Mouse (Mus musculus) cortical plate, adult 2 months (tissue): ENCODE results near the gene Ablim1. TPM values are rescaled to one million over a fixed set of nuclear protein-coding genes. Genes with fewer than 3 reads are reported as not detected.

ENCODE experiments used
- H3K27ac ChIP-seq: fragments of 200-500 bp; 2 replicates; pipeline ENCODE4 v1.5.1; 2012; ENCODE audit warnings: low read length, control low read depth, inconsistent platforms; ENCODE audit not compliant: insufficient read depth
- H3K4me1 ChIP-seq: fragments of 200-500 bp; 2 replicates; pipeline ENCODE4 v1.6.1; 2011; ENCODE audit warnings: low read length; ENCODE audit not compliant: control insufficient read depth, insufficient read depth
- H3K4me3 ChIP-seq: fragments of 200-500 bp; 2 replicates; pipeline ENCODE4 v1.5.1; 2011; ENCODE audit warnings: mild to moderate bottlenecking, low read length, control low read depth; ENCODE audit not compliant: insufficient read depth
- CTCF ChIP-seq: fragments of 200-500 bp; IDR thresholded peaks from 2 replicates; pipeline ENCODE4 v1.5.1; 2011; ENCODE audit warnings: mild to moderate bottlenecking, control low read depth, low read length; ENCODE audit not compliant: insufficient read depth; ENCODE audit errors: extremely low read depth
- POLR2A ChIP-seq: fragments of 200-500 bp; IDR thresholded peaks from 2 replicates; pipeline ENCODE4 v1.6.1; 2011; ENCODE audit warnings: mild to moderate bottlenecking, low read length, control low read depth; ENCODE audit not compliant: insufficient read depth; ENCODE audit errors: extremely low read depth
- polyA plus RNA-seq: library from polyadenylated mRNA; depleted of rRNA; stranded (reverse); fragments of >200 nt; gene quantifications from 2 replicates; pipeline ENCODE4 v1.2.3, GENCODE M21; 2012

Gene Ablim1
- polyA plus RNA-seq, 1 experiment: 50.0 TPM

DNA sequence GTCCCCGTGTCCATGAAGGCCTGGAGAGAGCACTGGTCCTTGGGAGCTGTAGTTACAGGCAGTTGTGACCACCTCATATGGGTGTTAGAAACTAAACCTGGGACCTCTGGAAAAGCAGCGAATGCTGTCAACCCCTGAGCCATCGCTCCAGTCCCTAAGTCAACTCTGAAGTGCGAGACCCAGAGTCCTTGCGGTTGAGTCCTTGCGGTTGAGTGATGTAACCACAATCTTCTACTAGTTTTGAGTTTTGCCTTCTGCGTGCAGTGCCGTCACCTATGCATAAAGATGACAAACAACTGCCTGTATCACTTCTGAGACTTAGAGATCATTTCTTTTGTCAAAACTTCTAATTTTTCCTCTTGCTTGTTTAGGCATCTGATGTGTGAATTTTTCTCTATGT, 200.7 kb downstream of the Ablim1 start:
- Histone ChIP-seq H3K27ac (no peak overlapping the region), H3K4me3 (no peak overlapping the region), H3K4me1 (no peaks in the 10 kb centered on the region; the same call in 1 of the 2 replicates)
- TF ChIP-seq CTCF (no peak), POLR2A (no peak)

DNA sequence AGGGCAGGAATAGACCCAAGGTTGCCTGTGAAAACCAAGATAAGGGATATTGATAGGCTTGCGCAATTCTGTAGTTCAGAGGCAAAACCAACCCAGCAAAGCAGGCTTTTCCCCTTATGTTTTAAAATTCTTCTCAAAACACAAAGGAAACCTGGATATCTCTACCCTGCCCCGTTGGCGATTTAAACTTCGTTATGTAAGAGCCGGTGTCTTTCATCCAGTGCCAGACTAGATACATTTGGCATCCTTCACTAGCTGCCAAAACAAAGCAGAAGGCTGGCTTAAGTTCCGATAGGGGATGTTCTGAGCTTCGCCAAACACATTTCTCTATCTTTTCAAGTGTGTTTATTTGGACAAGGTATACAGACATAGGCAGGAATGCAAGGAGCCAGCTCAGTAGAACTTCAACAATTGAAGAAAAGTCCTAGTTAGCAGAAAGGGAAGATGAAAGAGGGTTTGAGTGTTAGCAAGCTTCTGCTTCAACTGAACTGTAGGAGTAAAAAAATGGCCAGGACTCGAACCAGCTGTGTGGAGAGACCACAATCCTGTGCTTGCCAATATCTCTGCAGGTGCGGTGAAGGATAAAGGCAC, 201.8 kb downstream of the Ablim1 start:
- H3K4me3 ChIP-seq: no peak overlapping the region
- H3K27ac ChIP-seq: peak overlapping the region; percentile 76

DNA sequence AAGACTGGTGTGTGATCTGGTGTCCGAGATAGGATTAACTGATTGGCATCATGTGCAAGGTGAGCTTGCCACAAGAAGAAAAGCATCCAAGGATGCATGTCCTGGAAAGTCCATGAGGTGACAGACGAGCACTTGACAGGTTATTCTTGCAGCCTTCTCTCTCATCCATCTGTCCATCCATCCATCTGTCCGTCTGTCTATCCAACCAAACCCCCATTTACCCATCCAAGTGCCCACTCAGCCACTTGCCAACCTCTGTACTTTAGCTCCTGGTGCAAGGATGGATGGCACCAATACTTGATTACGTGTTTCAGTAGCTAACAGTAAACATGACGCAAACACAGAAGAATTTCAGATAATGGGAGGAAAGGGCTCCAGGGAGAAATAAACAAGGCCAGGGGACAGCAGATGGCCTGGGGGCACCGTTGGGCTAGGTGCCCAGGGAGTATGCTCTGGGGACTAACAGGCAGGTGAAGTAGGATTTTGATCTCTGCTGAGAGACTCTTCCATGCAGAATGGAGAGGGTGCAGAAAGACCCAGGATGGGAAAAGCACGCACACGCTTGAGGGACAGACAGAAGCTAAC, 202.4 kb downstream of the Ablim1 start:
- H3K27ac ChIP-seq: peak overlapping the region; percentile 76; the same call in 1 of the 2 replicates
- TF ChIP-seq CTCF: no peak
- no peak for TF ChIP-seq POLR2A
- H3K4me1 ChIP-seq: peaks cover 1% of the 10 kb centered on the region
- no peak overlapping the region for H3K4me3 ChIP-seq

More for the DNA sequence above, 201.8 kb downstream of the Ablim1 start:
- TF ChIP-seq POLR2A (no peak), CTCF (no peak)
- no peaks in the 10 kb centered on the region; the same call in 1 of the 2 replicates for H3K4me1 ChIP-seq

DNA sequence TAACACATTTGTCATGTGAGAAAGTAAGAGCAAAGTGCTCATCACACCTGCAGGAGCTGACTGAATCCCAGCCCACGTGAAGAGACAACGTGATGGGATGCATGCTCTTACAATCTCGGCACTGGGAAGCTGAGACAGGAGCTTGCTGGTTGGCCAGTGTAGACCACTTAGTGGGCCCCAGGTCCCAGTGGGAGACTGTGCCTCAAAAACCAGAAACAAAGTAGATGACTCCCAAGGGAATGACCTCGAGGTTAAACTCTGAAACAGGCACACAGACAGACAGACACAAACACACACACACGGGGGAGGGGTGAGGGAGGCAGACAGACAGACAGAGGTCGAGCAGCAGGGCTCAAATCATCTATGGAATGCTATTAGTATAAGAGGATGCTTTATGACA, 203.4 kb downstream of the Ablim1 start:
- TF ChIP-seq CTCF: no peak
- no peak for TF ChIP-seq POLR2A
- Histone ChIP-seq H3K4me1 (peaks cover 3% of the 10 kb centered on the region), H3K4me3 (no peak overlapping the region), H3K27ac (no peak overlapping the region)

DNA sequence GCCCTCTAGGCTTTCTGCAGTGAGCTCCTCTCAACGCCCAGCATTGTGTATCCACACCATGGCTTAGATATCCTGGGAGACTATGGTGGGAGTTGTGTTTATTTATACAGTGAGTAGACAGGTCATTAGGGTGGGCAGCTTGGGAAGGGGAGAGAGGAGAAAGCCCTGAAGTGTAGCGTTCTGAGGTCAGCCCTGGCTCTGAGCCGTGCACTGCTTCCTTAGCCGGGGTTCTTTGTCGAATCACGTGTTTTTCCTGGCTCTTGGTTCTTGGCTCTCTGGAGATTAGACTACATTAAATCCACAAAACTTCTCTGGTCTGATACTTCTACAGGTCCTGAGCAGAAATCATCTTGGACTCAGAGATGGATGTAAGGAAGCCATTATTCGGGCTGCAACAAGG, 205.1 kb downstream of the Ablim1 start:
- TF ChIP-seq CTCF (no peak), POLR2A (no peak)
- Histone ChIP-seq H3K4me3 (no peak overlapping the region), H3K27ac (0 out of 2 replicates have a peak overlapping the region, but pooled peaks have one; percentile 5), H3K4me1 (peaks cover 4% of the 10 kb centered on the region)

DNA sequence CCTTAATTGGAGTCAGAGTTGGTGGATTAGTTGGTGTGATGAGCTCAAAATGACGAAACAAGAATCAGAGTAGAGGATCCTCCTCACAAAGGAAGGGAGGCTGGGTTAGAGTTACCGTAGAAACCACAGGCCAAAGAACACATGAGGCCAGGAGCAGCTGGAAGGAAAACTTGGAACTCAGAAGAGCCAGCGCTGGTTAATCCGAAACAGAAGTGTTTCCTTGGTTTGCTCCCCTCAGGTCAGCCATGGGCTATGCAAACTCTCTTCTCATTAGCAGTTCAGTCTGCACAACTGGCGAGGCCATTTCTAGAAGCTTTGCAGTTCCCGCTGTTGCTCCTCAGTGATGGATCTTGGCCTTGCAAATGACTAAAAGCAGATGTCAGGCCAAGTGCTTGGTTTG, 208.2 kb downstream of the Ablim1 start:
- Histone ChIP-seq H3K27ac (0 out of 2 replicates have a peak overlapping the region, but pooled peaks have one; percentile 3), H3K4me1 (peaks cover 9% of the 10 kb centered on the region), H3K4me3 (no peak overlapping the region)
- no peak for TF ChIP-seq CTCF
- no peak for TF ChIP-seq POLR2A

- Histone ChIP-seq H3K27ac (0 out of 2 replicates have a peak overlapping the region, but pooled peaks have one; percentile 3), H3K4me1 (peaks cover 9% of the 10 kb centered on the region), H3K4me3 (no peak overlapping the region)
- TF ChIP-seq POLR2A: no peak
- no peak for TF ChIP-seq CTCF
Measured at GRCm38 (mm10) chr19:57106031-57106430, 208.7 kb downstream of the Ablim1 start.

GRCm38 (mm10) chr19:57105156-57105555, 209.6 kb downstream of the Ablim1 start:
- Histone ChIP-seq H3K4me1 (peaks cover 9% of the 10 kb centered on the region), H3K4me3 (no peak overlapping the region), H3K27ac (no peak overlapping the region)
- TF ChIP-seq POLR2A: no peak
- no peak for TF ChIP-seq CTCF

- TF ChIP-seq CTCF: no peak
- TF ChIP-seq POLR2A: no peak
- no peak overlapping the region for H3K4me3 ChIP-seq
- H3K4me1 ChIP-seq: peaks cover 9% of the 10 kb centered on the region
- H3K27ac ChIP-seq: peak overlapping the region; percentile 87
Measured at GRCm38 (mm10) chr19:57104171-57104748, 210.5 kb downstream of the Ablim1 start.

- TF ChIP-seq CTCF (no peak), POLR2A (no peak)
- Histone ChIP-seq H3K27ac (peak overlapping the region; percentile 87), H3K4me3 (no peak overlapping the region), H3K4me1 (peaks cover 12% of the 10 kb centered on the region)
Measured at GRCm38 (mm10) chr19:57103360-57103958, 211.3 kb downstream of the Ablim1 start.
